Mouse (Mus musculus) G1E (cell line): ENCODE results near the gene Trim52. TPM values are rescaled to one million over a fixed set of nuclear protein-coding genes. Genes with fewer than 3 reads are reported as not detected.

ENCODE experiments used
- ATAC-seq: 2 replicates; pipeline ENCODE4 v1.8.0; 2016; ENCODE audit warnings: mild to moderate bottlenecking; ENCODE audit not compliant: insufficient number of reproducible peaks, poor library complexity, low FRiP score, severe bottlenecking; ENCODE audit errors: extremely low read depth
- DNase-seq: peaks from one replicate; pipeline ENCODE4 v3.0.0; 2012; ENCODE audit warnings: low spot score
- H3K27me3 ChIP-seq: 2 replicates; pipeline ENCODE4 v1.6.1; 2012; ENCODE audit warnings: mild to moderate bottlenecking, low read length, inconsistent platforms; ENCODE audit not compliant: insufficient read depth
- H3K36me3 ChIP-seq: replicated peaks from 2 replicates; pipeline ENCODE3; 2012; ENCODE audit warnings: mild to moderate bottlenecking, inconsistent platforms
- H3K4me1 ChIP-seq: 2 replicates; pipeline ENCODE4 v1.6.1; 2012; ENCODE audit warnings: low read depth, low read length, inconsistent platforms, mixed read lengths; ENCODE audit not compliant: insufficient read depth
- H3K4me3 ChIP-seq: 2 replicates; pipeline ENCODE4 v1.5.1; 2012; ENCODE audit warnings: low read depth, mild to moderate bottlenecking, inconsistent platforms, low read length, moderate library complexity, mixed read lengths
- H3K9me3 ChIP-seq: replicated peaks from 2 replicates; pipeline ENCODE4 v1.6.1; 2012; ENCODE audit warnings: inconsistent platforms
- CTCF ChIP-seq: IDR thresholded peaks from 2 replicates; pipeline ENCODE4 v1.5.1; 2012; ENCODE audit warnings: low read depth, low read length, inconsistent platforms, mixed read lengths
- GATA1 ChIP-seq: IDR thresholded peaks from 2 replicates; pipeline ENCODE4 v1.6.1; 2012; ENCODE audit warnings: borderline replicate concordance, low read length, inconsistent platforms, mixed read lengths
- GATA2 ChIP-seq: IDR thresholded peaks from 2 replicates; pipeline ENCODE4 v1.6.1; 2012; ENCODE audit warnings: low read depth, low read length, inconsistent platforms, borderline replicate concordance
- POLR2AphosphoS5 ChIP-seq: IDR thresholded peaks from 2 replicates; pipeline ENCODE4 v1.6.1; 2012; ENCODE audit warnings: low read depth, low read length, inconsistent platforms; ENCODE audit not compliant: insufficient replicate concordance
- TAL1 ChIP-seq: conservative IDR thresholded peaks from 2 replicates; pipeline ENCODE4 v1.6.1; 2012; ENCODE audit warnings: low read depth, low read length, inconsistent platforms, mixed read lengths
- polyA plus RNA-seq: library from polyadenylated mRNA; stranded (reverse); fragments of >175 nt; gene quantifications from 2 replicates; pipeline ENCODE4 v1.2.3, GENCODE M21; 2012
- total RNA-seq, 2 experiments: library from RNA; stranded (forward) in 1 of 2; stranded (reverse) in 1 of 2; fragments of 200-1000 nt in 1 of 2; fragments of >200 nt in 1 of 2; fragmentation: Nextera tagmentation in 1 of 2; gene quantifications; 2 replicates each; pipeline ENCODE4 v1.2.3; 2014 to 2017

The Trim52 gene
- total and polyA plus RNA-seq, 3 experiments, result 0.05 TPM; not detected in 2

GRCm38 (mm10) chr14:106180616-106181015, 74.6 kb downstream of the Trim52 start:
- DNase-seq, result no peak
- H3K36me3 ChIP-seq, result no peaks in the 10 kb centered on the region
- TF ChIP-seq GATA1, result no peak
- H3K27me3 ChIP-seq, result no peaks in the 10 kb centered on the region
- no peak overlapping the region for H3K4me3 ChIP-seq
- peaks cover 25% of the 10 kb centered on the region for H3K9me3 ChIP-seq
- no peak for ATAC-seq
- H3K4me1 ChIP-seq, result no peaks in the 10 kb centered on the region

GRCm38 (mm10) chr14:106183985-106184384, 78.0 kb downstream of the Trim52 start:
- Histone ChIP-seq H3K4me1 (no peaks in the 10 kb centered on the region), H3K36me3 (no peaks in the 10 kb centered on the region), H3K4me3 (no peak overlapping the region), H3K9me3 (peaks cover 30% of the 10 kb centered on the region), H3K27me3 (no peaks in the 10 kb centered on the region)
- no peak for ATAC-seq
- TF ChIP-seq POLR2AphosphoS5 (no peak), GATA1 (no peak), TAL1 (no peak), CTCF (no peak), GATA2 (no peak)
- DNase-seq, result no peak

Other genes starting within 250 kb of the Trim52 start
- not detected in 2 replicates for gene Spry2, start 209.4 kb upstream of the Trim52 start, total RNA-seq (2014; fragmentation: Nextera tagmentation)
- 0.06 and 0.11 TPM in 2 replicates for gene Spry2, start 209.4 kb upstream of the Trim52 start, total RNA-seq (2017)
- gene Spry2, start 209.4 kb upstream of the Trim52 start, polyA plus RNA-seq, result not detected in 2 replicates